Mouse (Mus musculus) heart, postnatal 0 days (tissue): Measurements from ENCODE around the gene Chchd6.

Experiments used
- CTCF ChIP-seq: IDR thresholded peaks from 2 replicates; pipeline ENCODE4 v1.5.1; 2016; ENCODE audit warnings: antibody characterized with exemption, control low read depth, low read depth
- EP300 ChIP-seq: IDR thresholded peaks from 2 replicates; pipeline ENCODE4 v1.6.1; 2016; ENCODE audit warnings: antibody characterized with exemption, low read depth

- TF ChIP-seq CTCF (no peak), EP300 (no peak)
Observed at GRCm38 (mm10) chr6:89554029-89554428, 41.4 kb downstream of the Chchd6 start.
